Mouse (Mus musculus) left cerebral cortex, postnatal 4 days (tissue): ENCODE data around the gene Eef1akmt3. TPM values are rescaled to one million over a fixed set of nuclear protein-coding genes. Genes with fewer than 3 reads are reported as not detected.
A peak's percentile ranks its signal among the peaks of the same experiment; 100 is the strongest.

Source experiments
- DNase-seq: peaks from one replicate; pipeline ENCODE4 v3.0.0-alpha.2; 2022
- intact Hi-C: fragments of 180-260 bp; cut with DNase I; formaldehyde crosslinking; loops from one replicate; pipeline ENCODE4 v1.15.1; 2025
- total RNA-seq, 2 experiments: library from RNA; stranded (reverse); gene quantifications; 2 replicates each; pipeline ENCODE4 v1.2.3; 2021

Gene Eef1akmt3
- total RNA-seq, 2 experiments from 2014 or later, result 0.18 to 0.42 TPM

- intact Hi-C loops, result no loop called here
- no peak for DNase-seq
These were observed 14.1 kb upstream of the Eef1akmt3 start for GRCm38 (mm10) chr10:127055406-127055805.

DNA sequence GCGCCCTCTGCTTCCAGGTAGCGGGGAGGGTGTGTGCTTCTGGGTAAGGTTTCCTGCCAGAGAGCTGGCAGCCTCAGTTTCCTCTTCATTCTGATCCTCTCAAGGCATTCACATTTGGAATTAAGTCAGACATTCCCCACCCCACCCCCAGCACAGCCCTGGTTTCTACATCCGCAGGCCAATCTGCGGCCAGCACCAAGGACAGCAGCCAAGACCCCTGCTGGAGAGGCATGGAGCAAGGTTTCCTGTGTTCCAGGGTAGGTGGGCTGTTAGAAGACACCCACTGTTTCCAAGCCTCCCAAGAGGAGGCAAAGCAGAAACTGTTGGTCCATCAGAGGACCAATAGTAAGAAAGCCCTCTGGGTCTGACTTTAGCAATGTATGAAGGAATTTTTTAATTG lies 13.3 kb upstream of the Eef1akmt3 start:
- intact Hi-C loops, result no loop called here
- no peak for DNase-seq

DNA sequence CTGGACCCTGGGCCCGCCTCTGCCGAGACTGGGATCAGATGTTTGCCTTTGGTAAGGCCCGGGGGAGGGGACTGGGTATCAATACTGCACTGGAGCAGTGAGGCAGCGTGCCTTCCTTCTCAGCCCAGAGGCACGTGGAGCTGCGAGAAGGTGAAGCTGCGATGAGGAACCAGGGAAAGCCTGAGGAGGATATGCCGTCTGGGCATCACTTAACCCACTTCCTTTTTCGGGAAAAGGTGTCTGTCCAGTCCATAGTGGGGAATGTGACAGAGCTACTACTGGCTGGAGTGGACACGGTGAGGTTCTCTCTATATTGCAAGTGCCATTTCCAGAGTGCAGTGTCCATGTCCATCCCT lies 8.8 kb upstream of the Eef1akmt3 start:
- intact Hi-C loops, result no loop called here
- no peak for DNase-seq

DNA sequence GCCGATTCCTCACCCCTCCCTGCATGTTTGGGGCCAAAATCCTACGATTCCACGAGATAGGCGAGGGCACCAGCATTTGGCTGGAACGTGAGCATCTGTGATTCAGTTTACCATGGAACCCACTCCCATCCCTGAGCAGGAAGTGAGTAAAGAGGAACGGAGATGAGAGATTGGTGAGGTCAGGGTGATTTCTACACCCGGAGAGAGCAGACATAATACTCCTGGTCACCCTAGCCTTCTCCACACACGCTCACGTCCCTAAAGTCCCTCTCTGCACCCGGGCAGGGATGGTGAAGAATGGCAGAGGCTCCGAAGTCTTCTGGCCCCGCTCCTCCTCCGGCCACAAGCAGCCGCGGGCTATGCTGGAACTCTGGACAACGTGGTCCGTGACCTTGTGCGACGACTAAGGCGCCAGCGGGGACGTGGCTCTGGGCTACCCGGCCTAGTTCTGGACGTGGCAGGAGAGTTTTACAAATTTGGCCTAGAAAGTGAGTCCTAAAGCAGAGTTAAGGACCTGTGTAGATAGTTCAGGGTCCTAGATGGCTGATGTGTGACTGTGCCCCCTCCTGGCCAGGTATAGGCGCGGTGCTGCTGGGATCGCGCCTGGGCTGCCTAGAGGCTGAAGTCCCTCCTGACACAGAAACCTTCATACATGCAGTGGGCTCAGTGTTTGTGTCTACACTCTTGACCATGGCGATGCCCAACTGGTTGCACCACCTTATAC lies 8.2 kb upstream of the Eef1akmt3 start:
- intact Hi-C loops, result no loop called here
- DNase-seq, result no peak

GRCm38 (mm10) chr10:127048608-127049394 lies 7.5 kb upstream of the Eef1akmt3 start:
- intact Hi-C loops, result no loop called here
- no peak for DNase-seq

GRCm38 (mm10) chr10:127047954-127048353 lies 6.6 kb upstream of the Eef1akmt3 start, which contains the start of gene Cyp27b1:
TSS of gene Cyp27b1 (plus strand) at chr10:127048250.
- intact Hi-C loops, result no loop called here
- DNase-seq, result no peak

DNA sequence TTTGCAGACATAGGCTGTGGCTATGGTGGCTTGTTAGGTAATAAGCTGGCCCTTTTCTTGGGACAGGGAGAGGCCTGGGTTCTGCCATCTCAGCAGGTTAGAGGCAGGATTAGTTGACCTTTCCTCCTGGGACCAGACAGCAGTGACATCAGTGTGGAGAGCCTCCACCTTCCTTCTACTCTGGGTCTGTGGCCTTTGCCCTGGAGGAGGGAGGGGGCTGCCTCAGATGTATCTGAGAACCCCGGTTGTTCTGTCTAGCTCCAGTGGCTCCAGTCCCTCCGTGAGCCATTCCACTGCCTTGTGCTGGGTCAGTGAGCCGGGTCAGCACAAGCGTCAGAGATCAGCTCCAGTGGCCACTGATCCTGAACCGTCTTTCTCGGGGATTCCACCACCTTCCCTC lies 1.9 kb upstream of the Eef1akmt3 start:
- no peak for DNase-seq
- intact Hi-C loops, result no loop called here

DNA sequence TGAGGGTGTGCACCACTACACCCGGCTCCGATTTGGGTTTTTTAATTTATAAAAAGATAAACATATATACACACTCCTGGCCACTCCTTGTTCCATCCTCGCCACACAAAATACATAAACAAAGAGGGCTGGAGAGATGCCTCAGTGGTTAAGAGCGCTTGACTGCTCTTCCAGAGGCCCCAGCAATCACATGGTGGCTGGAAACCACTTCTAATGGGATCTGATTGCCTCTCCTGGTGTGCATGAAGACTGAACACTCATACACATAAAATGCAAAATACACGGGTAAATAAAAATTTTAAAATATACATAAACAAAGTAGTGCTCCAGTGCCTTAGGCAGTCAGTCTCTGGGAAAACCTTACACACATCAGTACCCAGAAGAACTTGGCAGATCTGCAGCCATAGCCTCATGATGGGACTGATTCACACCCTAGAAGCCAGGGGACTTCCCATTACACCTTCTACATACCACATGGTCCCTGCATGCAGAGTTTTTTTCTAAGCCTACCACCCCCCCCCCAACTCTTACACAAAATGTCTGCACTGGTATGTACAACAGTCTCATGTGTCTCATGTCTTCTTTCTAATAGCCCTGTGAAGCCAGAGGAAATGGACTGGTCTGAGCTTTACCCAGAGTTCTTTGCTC lies 1.3 kb upstream of the Eef1akmt3 start:
- intact Hi-C loops, result no loop called here
- DNase-seq, result no peak

DNA sequence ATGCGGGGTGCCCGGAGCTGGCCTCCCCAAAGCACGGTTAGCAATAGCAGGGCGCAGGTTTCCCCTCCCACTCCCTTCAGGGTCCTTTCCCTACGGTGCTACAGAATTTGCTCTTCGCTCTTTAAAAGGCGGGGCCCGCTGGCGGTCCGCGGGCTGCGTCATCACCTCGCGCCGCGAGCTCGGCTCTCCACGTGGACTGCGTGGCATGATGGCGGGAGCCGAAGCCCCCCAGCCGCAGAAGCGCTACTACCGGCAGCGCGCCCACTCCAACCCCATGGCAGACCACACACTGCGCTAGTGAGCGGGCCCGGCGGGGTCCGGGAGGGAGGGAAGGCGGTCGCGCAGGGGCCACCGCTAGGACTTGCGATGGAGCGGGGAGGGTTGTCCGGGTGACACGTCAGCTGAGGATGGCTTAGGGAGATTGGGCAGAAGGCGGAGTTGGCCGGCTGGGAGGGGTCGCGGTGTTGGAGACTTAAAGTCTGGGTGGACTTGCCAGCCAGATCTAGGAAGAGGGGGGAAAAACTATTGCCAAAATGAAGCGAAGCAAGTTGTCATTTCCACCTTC lies 543 bp upstream of the Eef1akmt3 start:
- DNase-seq, result peak; percentile 91
- intact Hi-C loops, result no loop called here

- no peak for DNase-seq
- intact Hi-C loops, result no loop called here
These were observed 621 bp downstream of the Eef1akmt3 start for GRCm38 (mm10) chr10:127040569-127041214.

GRCm38 (mm10) chr10:127037641-127038040 lies 3.7 kb downstream of the Eef1akmt3 start:
- intact Hi-C loops, result no loop called here

DNA sequence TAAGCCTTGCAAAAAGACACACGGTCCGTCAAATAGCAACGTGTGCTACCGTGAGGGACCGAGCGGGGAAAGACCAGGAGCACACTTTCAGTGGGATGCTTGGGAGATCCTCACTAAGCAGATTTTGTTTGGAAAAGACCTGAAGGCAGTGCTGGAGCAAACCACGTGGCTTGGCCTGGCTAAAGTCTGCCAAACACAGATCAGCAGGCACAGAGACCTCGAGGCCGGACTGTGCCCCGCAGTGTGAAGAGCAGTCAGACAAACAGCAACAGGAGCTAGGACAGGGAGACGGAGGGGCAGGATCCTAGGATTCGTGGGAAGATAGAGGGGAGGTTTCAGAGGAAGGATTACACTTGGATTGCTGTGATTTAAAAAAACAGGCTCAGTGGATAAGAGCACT lies 5.0 kb downstream of the Eef1akmt3 start:
- intact Hi-C loops, result no loop called here
- DNase-seq, result no peak

More at GRCm38 (mm10) chr10:127037641-127038040, 3.7 kb downstream of the Eef1akmt3 start:
- DNase-seq, result no peak

DNA sequence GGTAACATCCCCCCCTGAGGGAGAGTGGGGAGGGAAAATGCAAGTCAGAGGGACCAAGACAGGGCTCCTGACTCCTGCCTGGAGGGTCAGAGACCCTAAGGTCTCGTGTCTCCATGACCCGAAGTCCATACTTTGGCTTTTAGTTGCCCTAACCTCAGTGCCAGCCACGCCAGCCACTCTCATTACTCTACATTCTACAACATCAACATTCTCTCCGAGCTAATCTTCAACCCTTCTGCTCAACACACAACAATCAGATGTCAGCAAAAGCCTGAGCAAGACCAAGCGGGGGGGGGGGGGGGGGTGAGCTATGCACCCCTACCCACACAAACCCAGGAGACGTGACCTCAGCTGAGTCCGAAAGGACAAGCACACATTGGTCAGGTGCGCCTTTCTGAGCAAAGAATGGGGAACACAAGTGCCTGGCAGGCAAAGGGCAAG lies 8.0 kb downstream of the Eef1akmt3 start:
- no peak for DNase-seq

DNA sequence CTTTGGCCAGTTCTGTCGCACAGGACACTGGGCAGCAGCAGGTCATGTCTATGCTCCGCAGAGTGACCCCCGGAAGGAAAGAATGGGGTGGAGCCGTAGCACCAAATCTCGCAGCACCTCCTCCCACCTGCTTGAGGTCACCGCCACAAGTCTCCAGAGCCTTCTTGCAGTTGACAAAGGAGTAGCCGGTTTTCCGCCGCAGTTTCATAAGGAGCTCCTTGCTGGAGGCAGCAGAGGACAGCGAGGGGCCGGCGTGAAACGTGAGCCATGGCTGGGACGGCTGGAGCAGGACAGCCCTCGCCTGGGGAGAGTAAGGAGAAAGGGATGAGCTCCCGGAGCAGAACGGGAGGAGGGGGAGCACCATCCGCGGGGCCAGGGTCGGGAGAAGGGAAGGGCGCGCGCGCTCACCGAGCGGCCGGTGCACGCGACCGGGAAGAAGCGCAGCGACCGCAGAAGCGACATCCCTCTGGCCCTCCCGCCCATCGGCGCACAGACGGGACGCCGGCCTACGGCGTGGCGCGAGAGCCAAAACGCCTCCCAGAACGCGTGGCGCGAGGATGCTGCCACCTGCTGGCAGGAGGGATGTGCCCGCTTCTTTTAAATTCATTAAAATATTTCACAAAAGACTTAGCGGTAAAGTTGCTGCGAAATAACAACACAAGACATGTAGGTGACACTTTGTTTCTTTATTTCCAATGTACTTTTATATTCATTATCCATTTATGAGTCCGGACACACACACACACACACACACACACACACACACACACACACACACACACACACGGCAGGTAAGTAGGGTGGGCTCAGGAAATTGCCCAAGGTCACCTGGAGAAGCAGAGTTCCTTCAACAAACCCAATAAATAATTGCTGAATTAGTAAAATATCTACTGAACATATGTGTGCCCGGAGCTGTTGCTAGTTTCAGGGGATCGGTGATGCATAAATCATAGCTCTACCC lies 10.7 kb downstream of the Eef1akmt3 start, which contains the start of gene Tsfm:
Gene Tsfm (minus strand): TSS at position 505 of the 961 bp plus-strand sequence.
- intact Hi-C loops, result loop anchor here (5.0 kb wide), 1 partner anchor 113 kb away; no protein-coding TSS in a partner anchor
- peak; percentile 94 for DNase-seq

More for the DNA sequence above, 8.0 kb downstream of the Eef1akmt3 start:
- intact Hi-C loops, result loop anchor here (5.0 kb wide), 1 partner anchor 116 kb away; no protein-coding TSS in a partner anchor

DNA sequence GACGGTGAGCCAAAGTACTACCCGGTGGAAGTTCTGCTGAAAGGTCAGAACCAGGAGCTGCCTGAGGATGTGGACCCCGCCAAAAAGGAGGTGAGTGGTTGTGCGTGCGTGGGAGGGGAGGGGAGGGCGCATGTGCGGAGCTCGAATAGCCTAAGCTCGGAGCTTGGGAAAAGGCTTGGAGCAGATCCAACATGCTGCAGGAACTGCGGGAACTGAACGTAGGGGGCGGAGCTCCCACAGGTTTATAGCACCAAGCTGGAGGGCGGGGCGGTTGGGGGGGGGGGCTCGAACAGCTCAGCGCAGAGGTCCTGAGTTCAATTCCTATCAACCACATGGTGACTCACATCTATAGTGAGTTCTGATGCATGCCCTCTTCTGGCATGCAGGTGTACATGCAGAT lies 22.9 kb downstream of the Eef1akmt3 start:
- DNase-seq, result no peak
- intact Hi-C loops, result no loop called here

GRCm38 (mm10) chr10:127017071-127017470 lies 24.2 kb downstream of the Eef1akmt3 start:
- intact Hi-C loops, result no loop called here
- no peak for DNase-seq

DNA sequence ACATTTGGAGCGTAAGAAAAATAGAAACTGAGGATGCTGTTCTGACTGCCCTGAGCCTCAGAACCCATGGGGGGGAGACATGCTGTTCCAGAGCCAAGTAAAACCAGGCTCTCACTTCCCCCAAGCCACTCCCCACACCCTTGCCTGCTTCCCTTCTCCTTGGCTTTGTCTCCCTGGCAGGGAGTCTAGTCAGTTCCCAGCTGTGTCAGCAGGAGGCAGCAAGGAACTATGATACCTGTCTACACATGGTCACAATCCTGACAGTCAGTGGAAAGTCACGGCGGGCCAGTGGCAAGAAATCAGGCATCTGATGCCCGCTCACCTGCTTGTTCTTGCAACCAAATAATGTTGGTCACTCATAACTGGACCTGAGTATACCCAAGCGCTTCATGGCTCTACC lies 24.8 kb downstream of the Eef1akmt3 start:
- no peak for DNase-seq
- intact Hi-C loops, result no loop called here

DNA sequence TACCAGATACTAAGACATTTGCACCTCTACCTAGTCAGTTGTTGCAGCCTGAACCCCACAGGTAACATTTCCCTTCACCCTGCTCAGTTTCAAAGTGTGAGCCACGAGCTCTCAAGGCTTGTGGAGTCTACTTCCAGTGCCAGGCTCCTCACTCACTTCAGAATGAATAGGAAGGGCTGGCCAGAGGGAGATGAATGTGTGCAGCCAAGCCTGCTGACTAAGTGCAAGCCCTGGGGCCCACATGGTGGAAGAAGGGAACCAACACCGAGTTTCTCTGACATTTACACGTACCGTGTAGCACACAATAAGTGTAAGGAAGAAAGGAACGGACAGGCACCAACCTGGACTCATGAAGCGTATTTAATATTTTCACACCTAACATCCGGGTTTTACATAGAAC lies 37.5 kb downstream of the Eef1akmt3 start:
- intact Hi-C loops, result no loop called here
- DNase-seq, result no peak

DNA sequence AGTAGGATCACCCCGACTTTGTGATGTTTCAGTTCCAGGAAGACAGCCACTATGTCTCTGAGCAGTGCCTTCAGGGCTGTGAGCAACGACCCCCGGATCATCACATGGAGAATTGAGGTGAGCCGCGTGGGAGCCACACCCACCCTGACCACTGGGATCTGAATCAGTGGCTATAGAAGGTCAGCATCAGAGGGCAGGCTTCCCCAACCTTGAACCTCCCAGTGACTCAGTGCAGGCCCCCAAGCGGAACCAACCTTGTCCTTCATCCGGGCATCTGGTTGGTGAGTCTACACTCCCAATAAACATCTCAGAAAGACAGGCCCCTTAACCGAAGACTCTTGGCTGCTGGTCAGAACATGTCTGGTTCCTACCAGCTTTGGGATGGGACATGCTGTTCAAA lies 38.0 kb downstream of the Eef1akmt3 start:
- no peak for DNase-seq
- intact Hi-C loops, result no loop called here
